Mouse (Mus musculus) myocyte (in vitro differentiated cells): ENCODE measurements around the gene D230025D16Rik. TPM values are rescaled to one million over a fixed set of nuclear protein-coding genes. Genes with fewer than 3 reads are reported as not detected.

ENCODE experiments used
- H3K27me3 ChIP-seq: one replicate; pipeline ENCODE4 v1.6.1; 2011; ENCODE audit not compliant: control insufficient read depth, insufficient read depth, insufficient read length
- H3K36me3 ChIP-seq: one replicate; pipeline ENCODE4 v1.6.1; 2011; ENCODE audit not compliant: control insufficient read depth, insufficient read depth
- H3K4me2 ChIP-seq: one replicate; pipeline ENCODE4 v1.6.1; 2011; ENCODE audit warnings: low read depth, control low read depth
- H3K4me3 ChIP-seq: one replicate; pipeline ENCODE4 v1.5.1; 2011; ENCODE audit warnings: mild to moderate bottlenecking, control low read depth, moderate library complexity
- H3K79me2 ChIP-seq: one replicate; pipeline ENCODE4 v1.6.1; 2011; ENCODE audit not compliant: control insufficient read depth, insufficient read depth
- H3ac ChIP-seq: one replicate; pipeline ENCODE4 v1.6.1; 2011; ENCODE audit not compliant: control insufficient read depth, insufficient read length
- CEBPB ChIP-seq: IDR thresholded peaks from 2 replicates; pipeline ENCODE4 v1.6.1; 2011; ENCODE audit warnings: mild to moderate bottlenecking, moderate library complexity; ENCODE audit not compliant: poor library complexity, insufficient read depth, severe bottlenecking
- E2F4 ChIP-seq: IDR thresholded peaks from one replicate; pipeline ENCODE4 v1.6.1; 2011; ENCODE audit warnings: mild to moderate bottlenecking, control low read depth, moderate library complexity; ENCODE audit not compliant: insufficient read depth
- MAX ChIP-seq: IDR thresholded peaks from one replicate; pipeline ENCODE4 v1.6.1; 2011; ENCODE audit warnings: low read depth, mild to moderate bottlenecking, control low read depth
- MYOD1 ChIP-seq, 3 experiments: IDR thresholded peaks; one replicate each; pipeline ENCODE4 v1.6.1; 2011; ENCODE audit warnings: control low read depth in 2 of 3, low read depth in 2 of 3, mild to moderate bottlenecking in 2 of 3, moderate library complexity in 1 of 3; ENCODE audit not compliant: insufficient read length in 2 of 3, control insufficient read depth in 1 of 3
- MYOG ChIP-seq, 3 experiments: IDR thresholded peaks; one replicate each; pipeline ENCODE4 v1.6.1; 2011; ENCODE audit warnings: control low read depth in 2 of 3, low read depth in 2 of 3, mild to moderate bottlenecking in 2 of 3; ENCODE audit not compliant: insufficient read length in 2 of 3, control insufficient read depth in 1 of 3, insufficient read depth in 1 of 3
- POLR2A ChIP-seq: IDR thresholded peaks from one replicate; pipeline ENCODE4 v1.6.1; 2011; ENCODE audit warnings: low read depth, mild to moderate bottlenecking, control low read depth, moderate library complexity; ENCODE audit not compliant: insufficient read length
- POLR2AphosphoS2 ChIP-seq: IDR thresholded peaks from one replicate; pipeline ENCODE4 v1.6.1; 2011; ENCODE audit warnings: low read depth, control low read depth; ENCODE audit not compliant: insufficient read length
- REST ChIP-seq: IDR thresholded peaks from one replicate; pipeline ENCODE4 v1.6.1; 2011; ENCODE audit warnings: mild to moderate bottlenecking, control low read depth, moderate library complexity; ENCODE audit not compliant: insufficient read depth, insufficient read length
- SRF ChIP-seq: IDR thresholded peaks from one replicate; pipeline ENCODE4 v1.6.1; 2011; ENCODE audit warnings: low read depth; ENCODE audit not compliant: control insufficient read depth, insufficient read length
- TCF12 ChIP-seq: IDR thresholded peaks from one replicate; pipeline ENCODE4 v1.6.1; 2011; ENCODE audit warnings: mild to moderate bottlenecking, control low read depth; ENCODE audit not compliant: poor library complexity, insufficient read depth, severe bottlenecking
- TCF3 ChIP-seq: IDR thresholded peaks from one replicate; pipeline ENCODE4 v1.6.1; 2011; ENCODE audit warnings: low read depth, control low read depth; ENCODE audit not compliant: insufficient read length
- USF1 ChIP-seq: IDR thresholded peaks from one replicate; pipeline ENCODE4 v1.6.1; 2011; ENCODE audit warnings: low read depth, mild to moderate bottlenecking, control low read depth, moderate library complexity
- polyA plus RNA-seq: library from polyadenylated mRNA; unstranded; fragments of >200 nt; fragmentation: generic; extraction: Trizol; gene quantifications from one replicate; pipeline ENCODE4 v1.2.1, GENCODE M21; 2012; ENCODE audit warnings: missing spikeins

D230025D16Rik gene
- polyA plus RNA-seq, 1 experiment: 16.6 TPM

DNA sequence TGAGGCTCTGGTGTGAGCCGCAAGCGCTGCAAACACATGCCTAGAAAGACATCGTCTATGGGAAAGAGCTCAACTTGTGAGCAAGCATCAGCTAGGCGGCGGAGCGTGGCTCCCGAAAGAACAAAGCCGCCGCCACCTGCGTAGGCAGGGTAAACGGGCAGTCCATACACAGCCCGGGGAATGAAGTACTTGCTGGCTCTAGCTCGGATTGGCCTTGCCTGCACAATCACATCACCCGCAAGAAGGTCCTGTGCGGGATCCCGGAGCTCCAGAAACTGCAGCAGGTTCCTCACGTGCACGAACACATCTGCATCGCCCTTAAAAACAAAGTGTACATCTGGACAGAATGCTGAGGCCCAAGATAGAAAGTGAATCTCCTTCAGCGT lies 28.8 kb downstream of the D230025D16Rik start:
- Histone ChIP-seq H3K27me3 (no peaks in the 10 kb centered on the region), H3K4me2 (peak overlapping the region; percentile 49), H3K4me3 (peak overlapping the region; percentile 25), H3K79me2 (no peaks in the 10 kb centered on the region), H3K36me3 (peaks cover 16% of the 10 kb centered on the region), H3ac (peak overlapping the region; percentile 42)
- TF ChIP-seq POLR2AphosphoS2 (peak; percentile 32), CEBPB (no peak)

- Histone ChIP-seq H3K36me3 (peaks cover 14% of the 10 kb centered on the region), H3K4me3 (peak overlapping the region; percentile 25), H3K79me2 (no peaks in the 10 kb centered on the region), H3K4me2 (peak overlapping the region; percentile 80), H3K27me3 (no peaks in the 10 kb centered on the region), H3ac (peak overlapping the region; percentile 42)
- peak; percentile 70 for TF ChIP-seq POLR2A
- no peak for TF ChIP-seq CEBPB
- no peak for TF ChIP-seq E2F4
- no peak for TF ChIP-seq MAX
- no peak for TF ChIP-seq USF1
- no peak for TF ChIP-seq TCF3
- peak; percentile 88 for TF ChIP-seq POLR2AphosphoS2
- TF ChIP-seq MYOG (IDR thresholded peaks at IDR 0.05; ENCODE audit: control insufficient read depth in 1 of 3, insufficient read depth in 1 of 3, insufficient read length in 2 of 3, low read depth in 2 of 3): peak in 1 of 3 experiments; percentile 17
- no peak for TF ChIP-seq MYOD1 (IDR thresholded peaks at IDR 0.05; ENCODE audit: control insufficient read depth in 1 of 3, insufficient read length in 2 of 3, low read depth in 2 of 3)
- peak; percentile 30 for TF ChIP-seq SRF
- TF ChIP-seq TCF12: no peak
- no peak for TF ChIP-seq REST
Measured at GRCm38 (mm10) chr8:105254152-105254965, 29.4 kb downstream of the D230025D16Rik start.

GRCm38 (mm10) chr8:105254966-105255350 lies 30.0 kb downstream of the D230025D16Rik start, which contains the start of gene B3gnt9:
Gene B3gnt9, minus strand, starts transcription at chr8:105255153.
- H3K36me3 ChIP-seq: peaks cover 14% of the 10 kb centered on the region
- TF ChIP-seq USF1: peak; percentile 88
- TF ChIP-seq POLR2A: peak; percentile 42
- TF ChIP-seq MYOG (IDR thresholded peaks at IDR 0.05; ENCODE audit: control insufficient read depth in 1 of 3, insufficient read depth in 1 of 3, insufficient read length in 2 of 3, low read depth in 2 of 3): no peak
- peak in 2 of 3 experiments; percentile 30 to 34 for TF ChIP-seq MYOD1 (IDR thresholded peaks at IDR 0.05; ENCODE audit: control insufficient read depth in 1 of 3, insufficient read length in 2 of 3, low read depth in 2 of 3)
- peak; percentile 71 for TF ChIP-seq POLR2AphosphoS2
- no peak for TF ChIP-seq TCF3
- TF ChIP-seq TCF12: no peak
- peak within 1 kb of the TSS; percentile 25 for H3K4me3 ChIP-seq
- no peaks in the 10 kb centered on the region for H3K27me3 ChIP-seq
- peak within 1 kb of the TSS; percentile 80 for H3K4me2 ChIP-seq
- H3ac ChIP-seq: peak within 1 kb of the TSS; percentile 42
- H3K79me2 ChIP-seq: no peaks in the 10 kb centered on the region

- H3K27me3 ChIP-seq: no peaks in the 10 kb centered on the region
- no peak overlapping the region for H3K4me2 ChIP-seq
- no peak overlapping the region for H3ac ChIP-seq
- H3K79me2 ChIP-seq: no peaks in the 10 kb centered on the region
- TF ChIP-seq SRF (no peak), MYOG (IDR thresholded peaks at IDR 0.05; ENCODE audit: control insufficient read depth in 1 of 3, insufficient read depth in 1 of 3, insufficient read length in 2 of 3, low read depth in 2 of 3) (no peak), USF1 (no peak), POLR2AphosphoS2 (no peak), MYOD1 (IDR thresholded peaks at IDR 0.05; ENCODE audit: control insufficient read depth in 1 of 3, insufficient read length in 2 of 3, low read depth in 2 of 3) (no peak), MAX (no peak)
- peaks cover 4% of the 10 kb centered on the region for H3K36me3 ChIP-seq
- no peak overlapping the region for H3K4me3 ChIP-seq
Measured at GRCm38 (mm10) chr8:105257318-105258114, 32.6 kb downstream of the D230025D16Rik start.
